Mouse (Mus musculus) heart, adult 8-10 months (tissue): ENCODE results near the gene Slc25a22. TPM values are rescaled to one million over a fixed set of nuclear protein-coding genes. Genes with fewer than 3 reads are reported as not detected.

Experiments
- total RNA-seq, 4 experiments: library from RNA; stranded (reverse); gene quantifications; 2 replicates each; pipeline ENCODE4 v1.2.4; 2022

Gene Slc25a22
- total RNA-seq, 4 experiments from 2014 or later = 44.3 to 76.1 (median 66.5) TPM

Other genes with a start within 250 kb of the Slc25a22 start
- gene Hras, start 243.9 kb downstream of the Slc25a22 start, total RNA-seq = 100 to 1,000 TPM in 1 of 4 experiments, 10 to 100 TPM in 3; 81.0 to 107 (median 87.7) TPM
- 1 to 10 TPM; 1.8 to 3.4 (median 3.0) TPM for gene Lrrc56, start 243.7 kb downstream of the Slc25a22 start, total RNA-seq
- not detected for gene Lmntd2, start 223.8 kb downstream of the Slc25a22 start, total RNA-seq
- under 1 TPM in 3 of 4 experiments, not detected in 1; 0.66 to 0.90 (median 0.73) TPM for gene Rassf7, start 222.0 kb downstream of the Slc25a22 start, total RNA-seq
- gene Phrf1, start 209.1 kb downstream of the Slc25a22 start, total RNA-seq = 10 to 100 TPM; 26.2 to 38.2 (median 31.9) TPM
- gene Irf7, start 171.4 kb downstream of the Slc25a22 start, total RNA-seq = 1 to 10 TPM; 1.7 to 2.4 (median 2.1) TPM
- not detected for gene Cdhr5, start 161.1 kb downstream of the Slc25a22 start, total RNA-seq
- not detected for gene Sct, start 158.8 kb downstream of the Slc25a22 start, total RNA-seq
- not detected for gene Drd4, start 145.9 kb downstream of the Slc25a22 start, total RNA-seq
- 10 to 100 TPM; 10.8 to 14.7 (median 12.7) TPM for gene Deaf1, start 110.2 kb downstream of the Slc25a22 start, total RNA-seq
- 10 to 100 TPM; 13.7 to 16.6 (median 15.5) TPM for gene Tmem80, start 110.2 kb downstream of the Slc25a22 start, total RNA-seq
- 1 to 10 TPM; 3.7 to 5.0 (median 3.9) TPM for gene Eps8l2, start 99.0 kb downstream of the Slc25a22 start, total RNA-seq
- 100 to 1,000 TPM; 107 to 115 (median 110) TPM for gene Taldo1, start 45.7 kb downstream of the Slc25a22 start, total RNA-seq
- 10 to 100 TPM; 13.3 to 16.0 (median 14.8) TPM for gene Gatd1, start 23.8 kb downstream of the Slc25a22 start, total RNA-seq
- gene Cend1, start 8.4 kb downstream of the Slc25a22 start, total RNA-seq = 1 to 10 TPM in 3 of 4 experiments, under 1 TPM in 1; 0.78 to 1.7 (median 1.4) TPM
- under 1 TPM; 0.32 to 0.62 (median 0.44) TPM for gene Pidd1, start 6.1 kb upstream of the Slc25a22 start, total RNA-seq
- gene Rplp2, start 9.5 kb upstream of the Slc25a22 start, total RNA-seq = 100 to 1,000 TPM; 796 to 941 (median 846) TPM
- 100 to 1,000 TPM; 419 to 549 (median 431) TPM for gene Pnpla2, start 17.3 kb upstream of the Slc25a22 start, total RNA-seq
- gene Cracr2b, start 23.2 kb upstream of the Slc25a22 start, total RNA-seq = 10 to 100 TPM; 17.7 to 24.2 (median 19.1) TPM
- 100 to 1,000 TPM; 331 to 351 (median 345) TPM for gene Cd151, start 29.5 kb upstream of the Slc25a22 start, total RNA-seq
- 10 to 100 TPM; 75.5 to 93.4 (median 84.3) TPM for gene Polr2l, start 37.2 kb upstream of the Slc25a22 start, total RNA-seq
- gene Tspan4, start 37.3 kb upstream of the Slc25a22 start, total RNA-seq = 10 to 100 TPM; 25.8 to 45.3 (median 42.8) TPM
- gene Chid1, start 102.0 kb upstream of the Slc25a22 start, total RNA-seq = 10 to 100 TPM; 48.2 to 55.0 (median 50.3) TPM
- gene Ap2a2, start 124.3 kb upstream of the Slc25a22 start, total RNA-seq = 10 to 100 TPM; 55.2 to 65.5 (median 61.3) TPM
- not detected for gene Muc6, start 217.4 kb upstream of the Slc25a22 start, total RNA-seq